Mouse (Mus musculus) splenic B cell, adult 2 months (primary cell): ENCODE results near the gene Gm20388.

ENCODE experiments used
- DNase-seq: peaks from one replicate; pipeline ENCODE4 v3.0.0-alpha.2; 2011; ENCODE audit warnings: low read depth, low spot score
- H3K27me3 ChIP-seq: 2 replicates; pipeline ENCODE4 v1.6.1; 2012; ENCODE audit warnings: mild to moderate bottlenecking, low read length, moderate library complexity, mixed read lengths; ENCODE audit not compliant: control insufficient read depth, poor library complexity, insufficient read depth, severe bottlenecking
- H3K36me3 ChIP-seq: 2 replicates; pipeline ENCODE4 v1.6.1; 2012; ENCODE audit warnings: mild to moderate bottlenecking, low read length, moderate library complexity, mixed read lengths; ENCODE audit not compliant: control insufficient read depth, poor library complexity, insufficient read depth, severe bottlenecking

Gene Gm20388

GRCm38 (mm10) chr8:120418188-120418587, 507.5 kb downstream of the Gm20388 start:
- no peaks in the 10 kb centered on the region for H3K36me3 ChIP-seq
- H3K27me3 ChIP-seq: 0 out of 2 replicates have a peak, but pooled peaks cover 2% of the 10 kb centered on the region
- no peak for DNase-seq

DNA sequence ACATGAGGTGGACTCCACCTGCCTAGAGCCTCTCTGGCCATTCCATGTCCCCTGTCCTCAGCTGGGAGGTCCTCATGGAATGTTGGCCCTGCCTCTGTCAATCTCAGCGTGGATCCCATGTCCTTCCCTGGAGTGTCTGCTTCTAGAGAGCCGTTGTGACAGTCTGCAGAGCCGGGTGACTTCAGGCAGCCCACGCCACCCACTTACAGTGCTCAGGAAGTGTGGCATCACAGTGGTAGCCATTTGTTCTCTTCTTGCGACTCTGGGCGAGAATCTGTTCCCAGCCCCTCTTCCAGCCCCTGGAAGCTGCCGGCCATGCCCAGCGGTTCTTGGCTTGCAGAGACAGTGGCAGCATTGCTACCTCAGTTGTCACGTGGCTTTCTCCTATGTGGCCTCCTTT, 509.0 kb downstream of the Gm20388 start:
- no peak for DNase-seq
- Histone ChIP-seq H3K36me3 (no peaks in the 10 kb centered on the region), H3K27me3 (0 out of 2 replicates have a peak, but pooled peaks cover 2% of the 10 kb centered on the region)

- Histone ChIP-seq H3K36me3 (no peaks in the 10 kb centered on the region), H3K27me3 (0 out of 2 replicates have a peak, but pooled peaks cover 2% of the 10 kb centered on the region)
- no peak for DNase-seq
Observed at GRCm38 (mm10) chr8:120420226-120420625, 509.6 kb downstream of the Gm20388 start.

- no peak for DNase-seq
- H3K36me3 ChIP-seq: no peaks in the 10 kb centered on the region
- 0 out of 2 replicates have a peak, but pooled peaks cover 3% of the 10 kb centered on the region for H3K27me3 ChIP-seq
Observed at GRCm38 (mm10) chr8:120421638-120422037, 511.0 kb downstream of the Gm20388 start.

- H3K36me3 ChIP-seq: no peaks in the 10 kb centered on the region
- 0 out of 2 replicates have a peak, but pooled peaks cover 2% of the 10 kb centered on the region for H3K27me3 ChIP-seq
Observed at GRCm38 (mm10) chr8:120422236-120422635, 511.6 kb downstream of the Gm20388 start.

DNA sequence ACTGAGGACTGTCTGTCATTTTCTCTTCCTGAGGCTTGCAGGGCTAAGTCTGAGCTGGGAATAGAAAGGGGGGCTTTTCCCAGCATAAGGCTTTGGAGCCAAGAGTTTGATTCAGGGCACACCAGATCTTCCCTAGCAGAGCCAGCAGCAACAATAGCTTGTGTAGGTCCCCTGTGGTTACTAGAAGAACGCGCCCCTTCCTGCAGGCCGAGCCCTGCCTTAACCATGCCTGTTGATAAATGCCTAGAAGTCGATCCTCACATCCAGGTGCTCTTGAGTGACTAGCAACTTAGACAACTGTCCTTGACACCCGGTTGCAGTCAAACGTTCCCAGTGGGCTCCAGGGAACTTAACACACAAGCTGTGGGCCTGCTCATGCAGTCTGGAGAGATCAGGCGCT, 512.9 kb downstream of the Gm20388 start:
- Histone ChIP-seq H3K27me3 (0 out of 2 replicates have a peak, but pooled peaks cover 1% of the 10 kb centered on the region), H3K36me3 (no peaks in the 10 kb centered on the region)
- DNase-seq: no peak

More at GRCm38 (mm10) chr8:120422236-120422635, 511.6 kb downstream of the Gm20388 start:
- no peak for DNase-seq

GRCm38 (mm10) chr8:120424829-120425198, 514.2 kb downstream of the Gm20388 start:
- no peak for DNase-seq
- Histone ChIP-seq H3K27me3 (0 out of 2 replicates have a peak, but pooled peaks cover 1% of the 10 kb centered on the region), H3K36me3 (no peaks in the 10 kb centered on the region)

DNA sequence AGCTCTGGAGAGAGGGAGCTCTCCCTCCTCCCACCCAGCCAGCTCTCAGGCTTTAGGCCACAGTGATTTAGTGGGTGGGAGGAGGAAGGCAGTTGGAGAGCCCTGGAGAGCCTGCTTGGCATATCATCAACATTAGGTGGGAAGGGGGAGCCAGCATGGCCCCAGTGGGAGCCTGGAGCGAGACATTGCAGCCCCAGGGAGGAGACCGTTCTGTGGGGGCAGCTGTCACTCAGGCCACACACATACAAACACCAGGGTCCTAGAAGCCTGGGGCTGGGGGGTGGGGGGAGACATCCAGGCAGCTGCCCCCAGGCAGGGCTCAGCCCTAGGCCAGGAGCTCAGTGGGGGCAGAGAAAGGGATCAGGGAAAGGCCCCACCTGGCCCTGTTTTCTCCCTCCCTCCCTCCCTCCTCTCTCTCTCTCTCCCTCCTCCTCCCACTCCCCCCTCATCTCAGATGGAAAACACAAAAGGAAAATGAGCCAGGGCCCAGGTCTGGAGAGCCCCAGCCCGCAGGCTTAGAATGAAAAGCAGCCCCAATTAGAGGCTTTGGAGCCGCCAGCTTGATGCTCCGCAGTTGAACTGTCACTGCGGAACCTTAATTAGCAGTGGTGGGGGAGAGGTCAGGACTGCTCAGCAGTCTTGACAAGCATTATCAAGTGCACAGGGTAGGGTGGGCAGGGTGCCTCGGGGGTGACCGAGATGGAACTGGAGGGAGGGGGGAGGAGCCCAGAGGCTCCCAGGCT, 514.7 kb downstream of the Gm20388 start:
- no peak for DNase-seq
- H3K36me3 ChIP-seq: no peaks in the 10 kb centered on the region
- 0 out of 2 replicates have a peak, but pooled peaks cover 1% of the 10 kb centered on the region for H3K27me3 ChIP-seq

GRCm38 (mm10) chr8:120426105-120426504, 515.5 kb downstream of the Gm20388 start:
- DNase-seq: no peak
- H3K36me3 ChIP-seq: no peaks in the 10 kb centered on the region
- H3K27me3 ChIP-seq: 0 out of 2 replicates have a peak, but pooled peaks cover 1% of the 10 kb centered on the region

DNA sequence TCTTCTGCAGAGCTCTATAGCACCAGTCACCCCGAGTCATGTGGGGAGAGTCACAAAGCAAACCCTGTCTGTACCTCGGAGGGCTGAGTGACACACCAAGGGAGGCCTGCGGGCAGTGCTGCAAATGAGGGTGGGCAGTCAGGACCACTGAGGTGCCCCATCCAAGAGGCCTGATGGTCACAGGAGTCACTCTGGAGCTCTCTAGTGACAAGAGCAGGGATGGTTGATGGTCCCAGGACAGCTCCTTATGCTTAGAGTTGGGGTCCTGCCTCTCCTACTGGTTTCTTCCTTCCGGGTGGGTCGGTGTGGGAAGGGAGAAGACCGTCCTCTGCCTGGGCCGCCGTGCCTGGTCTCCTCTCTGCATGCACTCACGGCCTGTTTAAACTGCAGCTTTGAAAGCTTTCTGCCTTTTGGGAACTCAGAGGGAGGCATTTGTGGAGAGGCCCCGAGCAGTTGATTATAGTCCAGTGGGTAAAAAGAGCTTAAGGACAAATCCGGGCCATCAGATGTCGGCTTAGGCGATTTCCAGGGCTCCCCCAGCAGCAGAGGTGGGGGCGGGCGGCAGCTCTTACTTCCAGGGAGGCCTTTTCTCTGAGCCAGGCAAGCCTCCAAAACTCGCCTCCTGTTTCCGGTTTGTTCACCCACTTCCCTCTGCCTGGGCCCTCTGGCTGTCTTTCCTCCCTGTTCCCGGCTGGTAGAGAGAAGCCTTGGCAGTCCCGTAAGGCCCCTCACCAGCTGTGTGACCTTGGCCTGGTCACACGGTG, 516.2 kb downstream of the Gm20388 start:
- Histone ChIP-seq H3K27me3 (0 out of 2 replicates have a peak, but pooled peaks cover 1% of the 10 kb centered on the region), H3K36me3 (no peaks in the 10 kb centered on the region)
- DNase-seq: no peak

DNA sequence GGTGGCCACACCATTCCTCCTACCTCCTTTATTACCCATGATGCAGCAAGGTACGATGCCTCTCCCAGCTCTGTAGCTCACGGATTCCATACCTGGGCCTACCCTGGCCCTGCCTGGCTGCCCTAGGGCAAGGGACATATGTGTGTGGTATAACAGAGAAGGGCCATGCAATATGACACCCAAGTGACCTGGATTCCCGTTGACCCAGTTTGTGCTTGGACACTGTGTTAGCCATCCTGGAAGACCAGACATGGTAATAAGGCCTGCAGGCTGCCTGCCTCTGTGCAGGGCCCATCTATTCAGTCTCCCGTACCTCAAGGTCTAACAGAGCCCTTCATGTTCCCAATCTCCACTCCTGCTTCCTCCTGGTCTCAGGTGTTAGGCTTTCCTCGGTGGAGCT, 517.9 kb downstream of the Gm20388 start:
- DNase-seq: no peak
- no peaks in the 10 kb centered on the region for H3K36me3 ChIP-seq
- 0 out of 2 replicates have a peak, but pooled peaks cover 1% of the 10 kb centered on the region for H3K27me3 ChIP-seq

- no peaks in the 10 kb centered on the region for H3K36me3 ChIP-seq
- 0 out of 2 replicates have a peak, but pooled peaks cover 1% of the 10 kb centered on the region for H3K27me3 ChIP-seq
- no peak for DNase-seq
Observed at GRCm38 (mm10) chr8:120429116-120429515, 518.5 kb downstream of the Gm20388 start.

DNA sequence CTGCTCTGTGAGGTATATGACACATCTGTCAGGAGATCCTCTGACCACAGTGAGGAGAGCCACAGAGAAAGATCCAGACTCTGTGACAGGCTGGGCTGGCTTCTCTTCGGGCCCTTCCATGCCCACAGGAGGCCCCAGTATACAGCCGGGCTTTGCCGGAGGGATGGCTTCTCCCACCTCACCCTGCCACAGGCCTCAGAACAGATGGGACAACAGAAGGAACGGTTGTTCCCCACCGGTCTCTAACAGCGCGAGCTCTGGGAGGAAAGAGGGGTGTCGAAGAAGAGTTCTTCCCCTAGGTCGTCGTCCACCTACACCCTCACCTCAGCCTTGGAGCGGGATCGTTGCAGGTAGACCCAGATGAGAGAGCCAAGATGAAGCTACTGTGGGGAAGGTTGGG, 520.4 kb downstream of the Gm20388 start:
- Histone ChIP-seq H3K27me3 (no peaks in the 10 kb centered on the region), H3K36me3 (no peaks in the 10 kb centered on the region)
- no peak for DNase-seq

GRCm38 (mm10) chr8:120432438-120432837, 521.8 kb downstream of the Gm20388 start:
- no peaks in the 10 kb centered on the region for H3K36me3 ChIP-seq

GRCm38 (mm10) chr8:120433143-120433542, 522.5 kb downstream of the Gm20388 start:
- Histone ChIP-seq H3K36me3 (no peaks in the 10 kb centered on the region), H3K27me3 (no peaks in the 10 kb centered on the region)
- no peak for DNase-seq

More at GRCm38 (mm10) chr8:120432438-120432837, 521.8 kb downstream of the Gm20388 start:
- DNase-seq: no peak
- H3K27me3 ChIP-seq: no peaks in the 10 kb centered on the region
